Mouse (Mus musculus): ENCODE measurements around the gene Nol6.
A peak's percentile ranks its signal among the peaks of the same experiment; 100 is the strongest.

Nol6 gene

GRCm38 (mm10) chr4:41124180-41124951, at the start of gene Nol6:
TSS of gene Nol6 (minus strand) at chr4:41124455.
- peak; percentile 98 for DNase-seq

- no peak for DNase-seq
Observed at GRCm38 (mm10) chr4:41170970-41171369, 46.7 kb upstream of the Nol6 start.

GRCm38 (mm10) chr4:41165693-41166475, 41.6 kb upstream of the Nol6 start:
- peak; percentile 71 for DNase-seq

GRCm38 (mm10) chr4:41164974-41165373, 40.7 kb upstream of the Nol6 start:
- DNase-seq = no peak

GRCm38 (mm10) chr4:41161232-41161631, 37.0 kb upstream of the Nol6 start:
- DNase-seq = no peak

GRCm38 (mm10) chr4:41158251-41158650, 34.0 kb upstream of the Nol6 start:
- no peak for DNase-seq

GRCm38 (mm10) chr4:41156961-41157360, 32.7 kb upstream of the Nol6 start:
- no peak for DNase-seq

- no peak for DNase-seq
Observed at GRCm38 (mm10) chr4:41153146-41153545, 28.9 kb upstream of the Nol6 start.

- DNase-seq = no peak
Observed at GRCm38 (mm10) chr4:41151186-41151585, 26.9 kb upstream of the Nol6 start.

GRCm38 (mm10) chr4:41149891-41150290, 25.6 kb upstream of the Nol6 start:
- no peak for DNase-seq

- DNase-seq = no peak
Observed at GRCm38 (mm10) chr4:41142601-41143000, 18.3 kb upstream of the Nol6 start.

- DNase-seq = no peak
Observed at GRCm38 (mm10) chr4:41140174-41140875, 16.1 kb upstream of the Nol6 start.

- DNase-seq = no peak
Observed at GRCm38 (mm10) chr4:41136811-41137210, 12.6 kb upstream of the Nol6 start.

- DNase-seq = no peak
Observed at GRCm38 (mm10) chr4:41136454-41136805, 12.2 kb upstream of the Nol6 start.

GRCm38 (mm10) chr4:41135711-41136453, 11.6 kb upstream of the Nol6 start, which contains the start of gene Ube2r2:
TSS of gene Ube2r2 (plus strand) at chr4:41135743.
- DNase-seq = peak; percentile 37

GRCm38 (mm10) chr4:41134935-41135710, 10.9 kb upstream of the Nol6 start:
- DNase-seq = peak; percentile 77

GRCm38 (mm10) chr4:41133529-41134291, 9.5 kb upstream of the Nol6 start:
- no peak for DNase-seq

GRCm38 (mm10) chr4:41132471-41132870, 8.2 kb upstream of the Nol6 start:
- DNase-seq = no peak

- no peak for DNase-seq
Observed at GRCm38 (mm10) chr4:41129836-41130235, 5.6 kb upstream of the Nol6 start.

GRCm38 (mm10) chr4:41129406-41129805, 5.2 kb upstream of the Nol6 start:
- DNase-seq = no peak

GRCm38 (mm10) chr4:41118706-41119292, 5.5 kb downstream of the Nol6 start:
- no peak for DNase-seq

Measured in right cerebral cortex, postnatal 25 days (tissue).